Mouse (Mus musculus): ENCODE measurements around the gene Gm17190. TPM values are rescaled to one million over a fixed set of nuclear protein-coding genes. Genes with fewer than 3 reads are reported as not detected.
"Not testable (repeated sequence)": the region's sequence is repeated elsewhere in the genome, so short reads cannot be mapped to it uniquely, and the experiment has no call there.

The Gm17190 gene
- polyA plus RNA-seq (2015; fragmentation: Nextera tagmentation; extraction: Ambion mirVana): 0.36 TPM in 1 of 2 replicates, not detected in the other

- not testable (repeated sequence) for H3K9me3 ChIP-seq; ATAC-seq (ENCODE audit: low read depth); H3K27me3 ChIP-seq; H3K27ac ChIP-seq (replicated peaks); H3K4me2 ChIP-seq; H3K9ac ChIP-seq; H3K4me1 ChIP-seq (replicated peaks); H3K4me3 ChIP-seq; H3K36me3 ChIP-seq
- WGBS: 96% methylated on average over 1 of the region's 1 CpGs
Measured at GRCm38 (mm10) chr13:96081754-96082153, at the start of gene Gm17190. Gene Gm17190 (plus strand): TSS chr13:96082054.

- Histone ChIP-seq H3K27me3 (no peaks in the 10 kb centered on the region), H3K27ac (replicated peaks) (no peak overlapping the region), H3K9me3 (no peaks in the 10 kb centered on the region), H3K4me1 (replicated peaks) (no peaks in the 10 kb centered on the region), H3K36me3 (no peaks in the 10 kb centered on the region), H3K9ac (no peak overlapping the region), H3K4me2 (no peak overlapping the region), H3K4me3 (no peak overlapping the region)
- ATAC-seq (ENCODE audit: low read depth): no peak
- 84% methylated on average over 1 of the region's 1 CpGs for WGBS
Measured at GRCm38 (mm10) chr13:96039536-96039935, 42.3 kb upstream of the Gm17190 start.

- no peak for ATAC-seq (ENCODE audit: low read depth)
- Histone ChIP-seq H3K27me3 (no peaks in the 10 kb centered on the region), H3K9ac (no peak overlapping the region), H3K36me3 (no peaks in the 10 kb centered on the region), H3K4me2 (no peak overlapping the region), H3K4me1 (replicated peaks) (0 out of 2 replicates have a peak, but pooled peaks cover 4% of the 10 kb centered on the region), H3K27ac (replicated peaks) (no peak overlapping the region), H3K4me3 (no peak overlapping the region), H3K9me3 (no peaks in the 10 kb centered on the region)
- WGBS: 77% methylated on average over 11 of the region's 11 CpGs
Measured at GRCm38 (mm10) chr13:96040275-96041042, 41.4 kb upstream of the Gm17190 start.

- Histone ChIP-seq H3K4me3 (no peak overlapping the region), H3K36me3 (no peaks in the 10 kb centered on the region), H3K4me1 (replicated peaks) (0 out of 2 replicates have a peak, but pooled peaks cover 7% of the 10 kb centered on the region), H3K9me3 (no peaks in the 10 kb centered on the region), H3K9ac (no peak overlapping the region), H3K4me2 (no peak overlapping the region), H3K27me3 (no peaks in the 10 kb centered on the region), H3K27ac (replicated peaks) (peak overlapping the region; percentile 42)
- ATAC-seq (ENCODE audit: low read depth): no peak
- 41% methylated on average over 5 of the region's 5 CpGs for WGBS
Measured at GRCm38 (mm10) chr13:96045396-96045795, 36.5 kb upstream of the Gm17190 start.

- ATAC-seq (ENCODE audit: low read depth): no peak
- H3K27ac ChIP-seq (replicated peaks): no peak overlapping the region
Measured at GRCm38 (mm10) chr13:96052755-96053154, 29.1 kb upstream of the Gm17190 start.

GRCm38 (mm10) chr13:96073555-96073954 lies 8.3 kb upstream of the Gm17190 start:
- H3K4me3 ChIP-seq: no peak overlapping the region
- ATAC-seq (ENCODE audit: low read depth): no peak
- 40% methylated on average over 8 of the region's 8 CpGs for WGBS
- H3K4me1 ChIP-seq (replicated peaks): peaks cover 11% of the 10 kb centered on the region
- no peaks in the 10 kb centered on the region for H3K9me3 ChIP-seq
- H3K27me3 ChIP-seq: no peaks in the 10 kb centered on the region
- H3K4me2 ChIP-seq: no peak overlapping the region; the same call in 1 of the 2 replicates
- no peaks in the 10 kb centered on the region for H3K36me3 ChIP-seq
- no peak overlapping the region for H3K9ac ChIP-seq
- no peak overlapping the region for H3K27ac ChIP-seq (replicated peaks)

More at GRCm38 (mm10) chr13:96052755-96053154, 29.1 kb upstream of the Gm17190 start:
- WGBS: 91% methylated on average over 3 of the region's 3 CpGs
- no peaks in the 10 kb centered on the region for H3K4me1 ChIP-seq (replicated peaks)
- H3K9me3 ChIP-seq: no peaks in the 10 kb centered on the region
- H3K27me3 ChIP-seq: no peaks in the 10 kb centered on the region
- no peak overlapping the region for H3K4me3 ChIP-seq
- H3K36me3 ChIP-seq: no peaks in the 10 kb centered on the region
- no peak overlapping the region for H3K9ac ChIP-seq
- no peak overlapping the region for H3K4me2 ChIP-seq

GRCm38 (mm10) chr13:96081276-96081675 lies 578 bp upstream of the Gm17190 start, which contains the start of gene Gm20075:
Gene Gm20075 (minus strand): TSS chr13:96081376.
- not testable (repeated sequence) for H3K9me3 ChIP-seq

GRCm38 (mm10) chr13:96085581-96086302 lies 3.9 kb downstream of the Gm17190 start:
- Histone ChIP-seq H3K4me1 (replicated peaks) (peaks cover 6% of the 10 kb centered on the region; the same call in 1 of the 2 replicates), H3K27ac (replicated peaks) (0 out of 2 replicates have a peak overlapping the region, but pooled peaks have one; percentile 9), H3K4me2 (no peak overlapping the region), H3K4me3 (no peak overlapping the region), H3K9ac (no peak overlapping the region), H3K9me3 (no peaks in the 10 kb centered on the region), H3K36me3 (peaks cover 14% of the 10 kb centered on the region), H3K27me3 (no peaks in the 10 kb centered on the region)
- ATAC-seq (ENCODE audit: low read depth): peak; percentile 56
- WGBS: 67% methylated on average over 7 of the region's 7 CpGs

More at GRCm38 (mm10) chr13:96081276-96081675, 578 bp upstream of the Gm17190 start, which contains the start of gene Gm20075:
- H3K9ac ChIP-seq; H3K27ac ChIP-seq (replicated peaks); H3K4me2 ChIP-seq; ATAC-seq (ENCODE audit: low read depth); H3K4me3 ChIP-seq; H3K36me3 ChIP-seq; H3K27me3 ChIP-seq; H3K4me1 ChIP-seq (replicated peaks): not testable (repeated sequence)
- WGBS: 86% methylated on average over 3 of the region's 3 CpGs

- Histone ChIP-seq H3K27ac (replicated peaks) (no peak overlapping the region), H3K36me3 (peaks cover 14% of the 10 kb centered on the region), H3K9ac (no peak overlapping the region), H3K9me3 (no peaks in the 10 kb centered on the region), H3K27me3 (no peaks in the 10 kb centered on the region), H3K4me1 (replicated peaks) (no peaks in the 10 kb centered on the region), H3K4me3 (no peak overlapping the region), H3K4me2 (no peak overlapping the region)
- 75% methylated on average over 4 of the region's 4 CpGs for WGBS
- ATAC-seq (ENCODE audit: low read depth): no peak; the same call in 1 of the 2 replicates
Measured at GRCm38 (mm10) chr13:96090929-96091328, 9.1 kb downstream of the Gm17190 start.

GRCm38 (mm10) chr13:96106367-96106766 lies 24.5 kb downstream of the Gm17190 start:
- 81% methylated on average over 4 of the region's 4 CpGs for WGBS

GRCm38 (mm10) chr13:96110767-96111166 lies 28.9 kb downstream of the Gm17190 start:
- Histone ChIP-seq H3K27me3 (no peaks in the 10 kb centered on the region), H3K4me3 (no peak overlapping the region), H3K9me3 (no peaks in the 10 kb centered on the region), H3K4me2 (no peak overlapping the region), H3K9ac (no peak overlapping the region), H3K36me3 (no peaks in the 10 kb centered on the region), H3K27ac (replicated peaks) (peak overlapping the region; percentile 74), H3K4me1 (replicated peaks) (peaks cover 13% of the 10 kb centered on the region)
- WGBS: 31% methylated on average over 3 of the region's 3 CpGs
- peak; percentile 67 for ATAC-seq (ENCODE audit: low read depth)

More at GRCm38 (mm10) chr13:96106367-96106766, 24.5 kb downstream of the Gm17190 start:
- no peaks in the 10 kb centered on the region for H3K36me3 ChIP-seq
- no peak overlapping the region for H3K9ac ChIP-seq
- no peak overlapping the region for H3K27ac ChIP-seq (replicated peaks)
- H3K27me3 ChIP-seq: no peaks in the 10 kb centered on the region
- no peak overlapping the region for H3K4me3 ChIP-seq
- no peaks in the 10 kb centered on the region for H3K9me3 ChIP-seq
- ATAC-seq (ENCODE audit: low read depth): no peak
- peaks cover 7% of the 10 kb centered on the region for H3K4me1 ChIP-seq (replicated peaks)
- H3K4me2 ChIP-seq: no peak overlapping the region

- Histone ChIP-seq H3K4me1 (replicated peaks) (peaks cover 16% of the 10 kb centered on the region), H3K9ac (no peak overlapping the region), H3K27me3 (no peaks in the 10 kb centered on the region), H3K4me2 (no peak overlapping the region), H3K4me3 (no peak overlapping the region), H3K9me3 (no peaks in the 10 kb centered on the region), H3K27ac (replicated peaks) (no peak overlapping the region), H3K36me3 (no peaks in the 10 kb centered on the region)
- WGBS: 82% methylated on average over 2 of the region's 2 CpGs
- no peak for ATAC-seq (ENCODE audit: low read depth)
Measured at GRCm38 (mm10) chr13:96112711-96113110, 30.9 kb downstream of the Gm17190 start.
